Mouse (Mus musculus): Measurements from ENCODE around the gene Calr.

GRCm38 (mm10) chr8:84841514-84841913, 5.2 kb downstream of the Calr start:
- TF ChIP-seq CTCF (IDR thresholded peaks at IDR 0.05; ENCODE audit: borderline replicate concordance, insufficient read depth, low read depth, low read length), result no peak
- TF ChIP-seq POLR2A (IDR thresholded peaks at IDR 0.05; ENCODE audit: borderline replicate concordance, insufficient read depth, low read length), result no peak

Data from cerebellum, adult 2 months (tissue).